Mouse (Mus musculus): Measurements from ENCODE around the gene Gm498.

- TF ChIP-seq CTCF (IDR thresholded peaks at IDR 0.05; ENCODE audit: borderline replicate concordance, control insufficient read depth, extremely low read depth, insufficient read depth, low read length, poor library complexity) (no peak), POLR2A (IDR thresholded peaks at IDR 0.05; ENCODE audit: control insufficient read depth, extremely low read depth, insufficient read depth, low read length, poor library complexity) (no peak)
Measured at GRCm38 (mm10) chr7:143866538-143866937, at the start of gene Gm498.

Measured in thymus, adult 2 months (tissue).